Mouse (Mus musculus): ENCODE results near the gene Stx1a.

GRCm38 (mm10) chr5:135078482-135078810 is 55.2 kb downstream of the Stx1a start:
- TF ChIP-seq POLR2A (IDR thresholded peaks at IDR 0.05; ENCODE audit: borderline replicate concordance, low read depth, low read length) (no peak), CTCF (IDR thresholded peaks at IDR 0.05; ENCODE audit: low read depth, low read length) (no peak)
